ENCODE assay signal across 25 mouse cellular contexts in the genomic region with DNA sequence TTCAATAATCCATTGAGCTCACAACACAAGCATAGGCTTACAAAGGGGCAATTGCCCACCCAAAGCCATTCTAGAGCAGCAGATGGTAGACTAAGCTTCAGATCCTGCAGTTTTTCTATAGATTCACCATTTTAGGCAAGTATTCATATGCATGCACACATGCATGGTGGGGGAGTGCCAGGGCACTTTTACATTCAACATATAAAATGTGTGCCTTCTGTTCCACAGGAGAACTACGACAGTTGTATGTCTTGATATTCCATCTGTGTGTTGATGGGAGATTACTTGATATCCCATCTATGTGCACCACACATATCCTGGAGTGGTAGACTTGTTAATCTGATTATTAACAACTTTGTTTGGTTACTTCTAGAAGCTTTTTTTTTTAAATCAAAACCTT.
A peak's percentile ranks its signal among the peaks of the same experiment; 100 is the strongest.
DNase-seq lines count a peak whose midpoint lies in the region; ATAC-seq and TF ChIP-seq lines count a peak whose summit lies in the region.
"Had no signal": no experiment of that assay in that cellular context is flagged by ENCODE, and none has a peak within 500 bp of the region (broad histone marks: within the 10 kb centered on the region; RNA-seq: fewer than 3 reads in every experiment).

No protein-coding gene starts in this region.

- 87% methylated on average over 1 of the region's 1 CpGs for WGBS in forebrain, embryonic 14.5 days
- 88% methylated on average over 1 of the region's 1 CpGs for WGBS in forebrain, embryonic 10.5 days
- 72% methylated on average over 1 of the region's 1 CpGs for WGBS in intestine, embryonic 14.5 days
- WGBS in intestine, postnatal 0 days = 77% methylated on average over 1 of the region's 1 CpGs
- 89% methylated on average over 1 of the region's 1 CpGs for WGBS in hindbrain, embryonic 12.5 days

- no peaks in the 10 kb centered on the region for H3K9me3 ChIP-seq in forebrain, embryonic 14.5 days (replicated peaks; ENCODE audit: control insufficient read depth, low read length)
- H3K9me3 ChIP-seq in forebrain, embryonic 10.5 days = no peaks in the 10 kb centered on the region
- no peaks in the 10 kb centered on the region for H3K9me3 ChIP-seq in intestine, embryonic 14.5 days (ENCODE audit: control insufficient read depth, low read length)
- no peaks in the 10 kb centered on the region for H3K9me3 ChIP-seq in intestine, postnatal 0 days (ENCODE audit: control insufficient read depth)
- no peaks in the 10 kb centered on the region for H3K9me3 ChIP-seq in hindbrain, embryonic 12.5 days (replicated peaks)
- H3K9me3 ChIP-seq: heart, embryonic 10.5 days; heart, embryonic 13.5 days; hindbrain, embryonic 13.5 days had no signal

- peak; percentile 35 for DNase-seq in forebrain, embryonic 14.5 days (ENCODE audit: low spot score)
- DNase-seq in forebrain, embryonic 10.5 days (ENCODE audit: extremely low spot score, low spot score) = no peak
- peak; percentile 27 for DNase-seq in intestine, embryonic 14.5 days (ENCODE audit: low spot score)
- peak; percentile 55 for DNase-seq in brain, embryonic 18.5 days (ENCODE audit: low read depth, low spot score)
- DNase-seq in cerebellum, postnatal 4 days (ENCODE audit: low spot score in 2 of 2) = no peak
- DNase-seq: adrenal gland, postnatal 10 days; adrenal gland, postnatal 36 days; B cell, adult 2 months; cerebellum, adult 11-12 months; cerebellum, adult 8-10 months; cerebellum, postnatal 10 days; cerebellum, postnatal 36 days; gastrocnemius, postnatal 25 days; heart, adult 2 months; kidney, adult 2 months had no signal

- no peaks in the 10 kb centered on the region for H3K36me3 ChIP-seq in forebrain, embryonic 14.5 days (ENCODE audit: control insufficient read depth, insufficient read depth, low read length)
- H3K36me3 ChIP-seq in forebrain, embryonic 10.5 days (replicated peaks) = no peaks in the 10 kb centered on the region
- no peaks in the 10 kb centered on the region for H3K36me3 ChIP-seq in intestine, embryonic 14.5 days (ENCODE audit: control insufficient read depth, insufficient read depth, low read length)
- H3K36me3 ChIP-seq in intestine, postnatal 0 days (ENCODE audit: control insufficient read depth, insufficient read depth) = no peaks in the 10 kb centered on the region
- H3K36me3 ChIP-seq in hindbrain, embryonic 12.5 days = no peaks in the 10 kb centered on the region
- H3K36me3 ChIP-seq: G1E; heart, embryonic 10.5 days; heart, embryonic 13.5 days; hindbrain, embryonic 13.5 days had no signal

- H3K4me1 ChIP-seq in forebrain, embryonic 14.5 days (ENCODE audit: control insufficient read depth, insufficient read depth, low read length) = no peaks in the 10 kb centered on the region
- peaks cover 6% of the 10 kb centered on the region for H3K4me1 ChIP-seq in forebrain, embryonic 10.5 days
- H3K4me1 ChIP-seq in intestine, embryonic 14.5 days (replicated peaks; ENCODE audit: control insufficient read depth, insufficient read depth, low read length) = no peaks in the 10 kb centered on the region
- no peaks in the 10 kb centered on the region for H3K4me1 ChIP-seq in intestine, postnatal 0 days (replicated peaks; ENCODE audit: control insufficient read depth, insufficient read depth, low read length)
- no peaks in the 10 kb centered on the region for H3K4me1 ChIP-seq in hindbrain, embryonic 12.5 days
- H3K4me1 ChIP-seq: heart, embryonic 10.5 days; heart, embryonic 13.5 days; hindbrain, embryonic 13.5 days had no signal

- H3K9ac ChIP-seq in forebrain, embryonic 14.5 days (ENCODE audit: low read length) = no peak overlapping the region
- no peak overlapping the region for H3K9ac ChIP-seq in intestine, embryonic 14.5 days (ENCODE audit: low read length)
- no peak overlapping the region for H3K9ac ChIP-seq in intestine, postnatal 0 days (ENCODE audit: low read depth, low read length)
- no peak overlapping the region for H3K9ac ChIP-seq in hindbrain, embryonic 12.5 days
- H3K9ac ChIP-seq: heart, embryonic 13.5 days; hindbrain, embryonic 13.5 days had no signal

- no peak for ATAC-seq in forebrain, embryonic 14.5 days
- ATAC-seq in intestine, embryonic 14.5 days (replicated peaks; ENCODE audit: low FRiP score, low TSS enrichment, low read depth) = no peak
- ATAC-seq in intestine, postnatal 0 days = no peak
- ATAC-seq in hindbrain, embryonic 12.5 days (ENCODE audit: low FRiP score) = no peak
- ATAC-seq: hindbrain, embryonic 16.5 days; intestine, embryonic 16.5 days; Patski had no signal

- no peak overlapping the region for H3K4me3 ChIP-seq in forebrain, embryonic 14.5 days (ENCODE audit: low read depth, low read length)
- no peak overlapping the region for H3K4me3 ChIP-seq in forebrain, embryonic 10.5 days
- no peak overlapping the region for H3K4me3 ChIP-seq in intestine, embryonic 14.5 days (ENCODE audit: low read depth, low read length)
- no peak overlapping the region for H3K4me3 ChIP-seq in intestine, postnatal 0 days (ENCODE audit: low read depth, low read length)
- no peak overlapping the region for H3K4me3 ChIP-seq in hindbrain, embryonic 12.5 days
- H3K4me3 ChIP-seq: heart, adult 2 months; heart, embryonic 10.5 days; heart, embryonic 13.5 days; hindbrain, embryonic 13.5 days had no signal

- H3K4me2 ChIP-seq in forebrain, embryonic 14.5 days (ENCODE audit: low read length) = no peak overlapping the region
- no peak overlapping the region for H3K4me2 ChIP-seq in intestine, embryonic 14.5 days (ENCODE audit: low read length)
- H3K4me2 ChIP-seq in intestine, postnatal 0 days (replicated peaks; ENCODE audit: low read depth) = no peak overlapping the region
- no peak overlapping the region for H3K4me2 ChIP-seq in hindbrain, embryonic 12.5 days (replicated peaks)
- H3K4me2 ChIP-seq: heart, embryonic 13.5 days; hindbrain, embryonic 13.5 days had no signal

- H3K27ac ChIP-seq in forebrain, embryonic 14.5 days (ENCODE audit: low read depth, low read length) = no peak overlapping the region
- no peak overlapping the region for H3K27ac ChIP-seq in forebrain, embryonic 10.5 days
- H3K27ac ChIP-seq in intestine, embryonic 14.5 days (ENCODE audit: low read depth) = no peak overlapping the region
- no peak overlapping the region for H3K27ac ChIP-seq in intestine, postnatal 0 days (ENCODE audit: low read depth, low read length)
- H3K27ac ChIP-seq in hindbrain, embryonic 12.5 days = no peak overlapping the region
- H3K27ac ChIP-seq: heart, adult 2 months; heart, embryonic 10.5 days; heart, embryonic 13.5 days; hindbrain, embryonic 13.5 days had no signal

- no peaks in the 10 kb centered on the region for H3K27me3 ChIP-seq in forebrain, embryonic 14.5 days (replicated peaks; ENCODE audit: control insufficient read depth, insufficient read depth, low read length)
- H3K27me3 ChIP-seq in forebrain, embryonic 10.5 days (ENCODE audit: poor library complexity, severe bottlenecking) = no peaks in the 10 kb centered on the region
- H3K27me3 ChIP-seq in intestine, embryonic 14.5 days (replicated peaks; ENCODE audit: control insufficient read depth, insufficient read depth, low read length) = no peaks in the 10 kb centered on the region
- no peaks in the 10 kb centered on the region for H3K27me3 ChIP-seq in intestine, postnatal 0 days (replicated peaks; ENCODE audit: control insufficient read depth, insufficient read depth, low read length)
- no peaks in the 10 kb centered on the region for H3K27me3 ChIP-seq in hindbrain, embryonic 12.5 days
- H3K27me3 ChIP-seq: CH12.LX; heart, embryonic 13.5 days; hindbrain, embryonic 13.5 days; Patski had no signal

- TF ChIP-seq CTCF in intestine, postnatal 0 days (IDR thresholded peaks at IDR 0.05; ENCODE audit: low read depth) = no peak

Comparison
In these comparisons a context has a peak if more than half of its experiments do, and no peak if none do; other contexts are left out.
1. DNase-seq: peak in forebrain, embryonic 14.5 days (single experiment), intestine, embryonic 14.5 days (single experiment) and brain, embryonic 18.5 days (single experiment); none in forebrain, embryonic 10.5 days (single experiment) and cerebellum, postnatal 4 days (0 of 2).